Mouse (Mus musculus) central nervous system, embryonic 11.5 days (tissue): ENCODE measurements around the gene Ptar1. TPM values are rescaled to one million over a fixed set of nuclear protein-coding genes. Genes with fewer than 3 reads are reported as not detected.

ENCODE experiments used
- polyA plus RNA-seq: library from polyadenylated mRNA; depleted of rRNA; stranded (reverse); fragments of >200 nt; gene quantifications from 2 replicates; pipeline ENCODE4 v1.2.3, GENCODE M21; 2012; rRNA removed

Gene Ptar1
- polyA plus RNA-seq = 5.0 and 9.1 TPM in 2 replicates

DNA sequence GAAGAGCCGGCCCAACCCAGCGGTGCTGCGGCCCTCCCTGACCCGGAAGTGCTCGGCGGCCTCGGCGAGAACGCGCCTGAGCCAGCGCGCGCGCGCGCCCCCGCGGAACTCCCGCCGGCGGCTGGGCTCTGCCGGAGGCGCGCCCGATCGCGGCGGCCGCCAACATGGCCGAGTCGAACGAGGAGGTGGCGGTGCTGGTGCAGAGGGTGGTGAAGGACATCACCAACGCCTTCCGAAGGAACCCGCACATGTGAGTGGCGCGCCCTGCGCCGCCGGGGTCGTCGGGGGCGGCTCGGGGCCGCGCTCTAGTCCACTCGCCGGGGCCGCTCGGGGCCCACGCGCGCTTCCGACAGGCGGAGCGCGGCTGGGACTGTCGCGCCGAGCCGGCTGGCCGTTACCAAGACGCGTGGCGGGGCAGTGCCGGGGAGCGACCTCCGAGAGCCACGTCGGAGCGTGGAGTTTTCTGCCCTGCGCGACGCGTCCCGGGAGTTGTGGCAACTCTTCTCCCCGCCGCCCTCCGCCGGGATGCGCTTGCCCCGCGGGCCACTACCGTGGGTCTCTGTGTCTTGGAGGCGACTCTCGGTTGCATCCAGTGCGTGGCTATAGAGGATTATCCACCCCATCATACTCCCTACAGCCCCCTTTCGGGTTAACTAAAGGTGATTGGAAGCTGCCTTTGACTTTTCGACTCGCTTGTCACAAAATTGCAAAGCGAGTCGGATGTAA lies at the start of gene Ptar1:
TSS of gene Ptar1 (plus strand) at position 134 of the 726 bp plus-strand sequence.

GRCm38 (mm10) chr19:23652644-23653043 lies 34.6 kb upstream of the Ptar1 start, which contains the start of gene 1700028P14Rik:
1700028P14Rik (minus strand) TSS chr19:23652812.

DNA sequence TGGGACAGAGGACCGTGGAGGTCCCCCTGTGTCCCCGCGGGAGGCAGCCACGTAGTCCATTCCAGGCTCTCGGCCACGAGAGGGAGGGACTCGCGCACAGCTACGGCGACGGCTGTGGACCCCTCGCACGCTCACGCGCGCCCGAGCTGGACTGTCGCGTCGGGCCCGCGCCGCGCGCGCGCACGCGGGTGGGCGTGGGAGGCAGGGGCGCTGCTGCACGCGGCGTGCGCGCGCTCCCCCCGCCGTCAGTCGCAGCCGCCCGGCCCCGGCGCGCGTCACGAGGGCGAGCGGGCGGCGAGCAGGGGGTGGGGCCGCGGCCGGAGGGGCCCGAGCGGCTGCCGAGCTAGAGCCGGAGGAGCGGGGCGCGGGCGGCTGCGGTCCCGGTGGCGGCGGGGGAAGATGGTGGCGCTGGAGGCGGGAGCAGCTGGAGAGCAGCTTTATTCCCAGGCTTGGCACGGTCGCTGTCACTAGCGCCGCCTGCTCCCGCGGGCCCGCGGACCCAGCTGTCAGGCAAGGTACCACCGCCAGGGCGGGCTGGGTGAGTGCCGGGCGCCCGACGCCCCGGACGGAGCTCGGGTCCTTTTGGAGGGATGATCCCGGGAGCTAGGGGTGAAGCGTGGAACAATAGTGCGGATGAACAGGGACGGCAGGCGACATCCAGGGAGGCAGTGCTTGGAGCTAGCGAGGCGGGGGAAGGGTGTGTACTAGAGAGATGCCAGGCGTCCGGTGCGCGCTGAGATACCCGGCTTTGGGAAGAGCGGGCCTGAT lies 71.5 kb downstream of the Ptar1 start, which contains the start of gene Apba1:
TSS of gene Apba1 (plus strand) at position 334 of the 768 bp plus-strand sequence.

Other genes with a start within 250 kb of the Ptar1 start
- 1.1 and 1.6 TPM in 2 replicates for gene Mamdc2, start 239.0 kb upstream of the Ptar1 start, polyA plus RNA-seq
- 0.16 and 0.35 TPM in 2 replicates for gene 1700028P14Rik, start 34.6 kb upstream of the Ptar1 start, polyA plus RNA-seq
- gene Apba1, start 71.5 kb downstream of the Ptar1 start, polyA plus RNA-seq = 4.8 and 5.4 TPM in 2 replicates